Mouse (Mus musculus): ENCODE data around the gene Gm49336. TPM values are rescaled to one million over a fixed set of nuclear protein-coding genes. Genes with fewer than 3 reads are reported as not detected.

Gm49336 gene
- polyA plus RNA-seq, 1 experiment from 2014 or later, result 62.2 TPM

DNA sequence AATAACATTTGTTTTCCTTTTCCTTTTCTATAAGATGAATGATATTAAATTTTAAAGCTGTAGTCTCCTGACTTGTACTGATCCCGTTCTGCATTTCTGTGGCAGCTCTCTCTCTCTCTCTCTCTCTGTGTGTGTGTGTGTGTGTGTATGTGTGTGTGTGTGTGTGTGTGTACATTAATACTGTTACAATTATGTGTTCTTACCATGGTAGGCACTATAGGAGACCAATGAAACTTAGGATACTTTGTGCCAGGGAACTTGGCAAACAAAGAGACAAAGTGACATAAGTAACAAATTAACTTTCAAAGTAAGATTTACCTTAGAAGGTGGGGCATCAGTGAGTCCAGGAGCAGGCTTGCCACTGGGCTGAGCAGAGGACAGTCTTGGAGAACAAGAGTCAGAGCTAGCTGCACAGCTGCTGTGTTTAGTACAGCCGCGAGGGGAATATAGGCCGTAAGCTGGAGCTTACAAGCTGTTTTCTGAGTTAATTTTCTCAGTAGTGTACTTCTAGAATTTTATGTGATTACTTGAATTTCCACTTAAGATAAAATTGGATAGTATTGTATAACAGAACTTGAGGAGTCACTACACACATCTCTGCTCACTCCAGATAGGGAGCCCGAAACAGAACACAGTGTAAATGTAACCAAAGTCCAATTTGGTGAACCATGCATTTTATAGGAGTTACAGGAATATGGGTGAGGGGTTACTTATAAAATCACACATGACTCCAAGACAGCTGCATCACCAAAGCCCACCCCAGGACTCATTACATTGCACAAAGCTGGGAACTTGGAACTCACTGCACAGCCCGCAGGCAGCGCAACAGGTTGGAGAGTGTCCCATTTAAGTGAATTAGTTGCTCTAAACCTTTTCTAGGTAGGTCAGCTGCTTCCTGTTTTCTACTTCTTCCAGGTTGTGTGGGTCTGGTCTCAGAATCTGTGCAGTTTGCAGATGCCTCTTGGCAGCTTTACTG lies 24.3 kb upstream of the Gm49336 start:
- H3K4me1 ChIP-seq (ENCODE audit: insufficient read depth), result no peaks in the 10 kb centered on the region
- H3K27ac ChIP-seq (ENCODE audit: low read depth), result no peak overlapping the region
- WGBS, result 84% methylated on average over 7 of the region's 7 CpGs
- no peak overlapping the region for H3K4me2 ChIP-seq
- no peaks in the 10 kb centered on the region for H3K27me3 ChIP-seq (ENCODE audit: insufficient read depth, low read length)
- no peak for TF ChIP-seq CTCF (IDR thresholded peaks at IDR 0.05; ENCODE audit: low read depth)
- H3K9ac ChIP-seq, result no peak overlapping the region
- DNase-seq (no peak), ATAC-seq (ENCODE audit: insufficient read depth) (no peak)
- H3K9me3 ChIP-seq (ENCODE audit: low read depth, low read length), result no peaks in the 10 kb centered on the region
- H3K4me3 ChIP-seq (ENCODE audit: low read depth, low read length), result no peak overlapping the region
- no peaks in the 10 kb centered on the region for H3K36me3 ChIP-seq (ENCODE audit: insufficient read depth)

DNA sequence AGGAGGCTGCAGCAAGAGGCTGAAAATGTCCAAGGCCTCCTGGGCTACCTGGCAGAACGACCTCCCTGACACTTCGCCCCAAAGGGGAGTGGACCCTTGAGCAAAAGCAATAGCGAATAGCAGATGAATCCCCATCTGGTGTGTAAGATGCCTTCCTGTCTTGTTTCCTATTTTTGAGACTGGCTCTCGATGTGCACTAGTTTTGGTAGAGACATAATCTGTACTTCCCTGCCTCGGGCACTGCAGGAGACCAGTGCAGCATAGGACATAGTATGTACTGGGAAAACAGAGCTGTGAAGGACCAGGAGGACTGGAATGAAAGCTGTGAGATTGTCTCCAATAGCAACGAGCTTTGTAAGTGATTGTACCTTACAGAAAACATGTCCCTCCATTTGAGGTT lies 22.0 kb upstream of the Gm49336 start:
- Histone ChIP-seq H3K4me3 (ENCODE audit: low read depth, low read length) (no peak overlapping the region), H3K4me2 (no peak overlapping the region), H3K27me3 (ENCODE audit: insufficient read depth, low read length) (no peaks in the 10 kb centered on the region), H3K9ac (no peak overlapping the region), H3K9me3 (ENCODE audit: low read depth, low read length) (no peaks in the 10 kb centered on the region), H3K36me3 (ENCODE audit: insufficient read depth) (no peaks in the 10 kb centered on the region), H3K4me1 (ENCODE audit: insufficient read depth) (no peaks in the 10 kb centered on the region), H3K27ac (ENCODE audit: low read depth) (no peak overlapping the region)
- no peak for ATAC-seq (ENCODE audit: insufficient read depth)
- DNase-seq, result no peak
- no peak for TF ChIP-seq CTCF (IDR thresholded peaks at IDR 0.05; ENCODE audit: low read depth)
- WGBS, result 74% methylated on average over 6 of the region's 6 CpGs

DNA sequence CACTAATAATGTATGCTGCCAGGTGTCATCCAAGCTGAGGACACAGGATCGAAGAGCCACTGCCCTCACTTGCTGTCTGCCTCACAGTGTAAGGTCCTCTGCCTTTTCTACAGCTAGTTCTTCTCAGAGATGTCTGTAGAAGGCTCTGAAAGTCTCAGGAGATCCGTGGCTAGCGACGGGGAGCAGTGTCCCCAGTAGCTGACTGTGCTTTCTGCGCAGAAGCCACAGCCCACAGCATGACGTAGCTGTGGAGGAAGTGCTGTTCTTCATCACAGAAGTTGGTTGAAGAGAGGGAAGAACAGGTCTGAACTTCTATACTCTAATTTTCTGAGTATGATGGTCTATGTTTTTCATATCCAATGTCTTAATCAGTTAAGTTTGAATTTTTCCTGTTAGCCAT lies 18.0 kb upstream of the Gm49336 start:
- Histone ChIP-seq H3K4me3 (ENCODE audit: low read depth, low read length) (no peak overlapping the region), H3K9ac (no peak overlapping the region)

GRCm38 (mm10) chr14:60264990-60265876 lies 13.9 kb upstream of the Gm49336 start, which contains the start of gene Mtmr6:
Gene Mtmr6, plus strand, starts transcription at chr14:60265228.
- H3K27ac ChIP-seq (ENCODE audit: low read depth), result peak within 1 kb of the TSS; percentile 75; the same call in 1 of the 2 replicates
- TF ChIP-seq CTCF (IDR thresholded peaks at IDR 0.05; ENCODE audit: low read depth), result peak; percentile 98
- ATAC-seq (ENCODE audit: insufficient read depth) (peak; percentile 100), DNase-seq (peak; percentile 100)
- H3K36me3 ChIP-seq (ENCODE audit: insufficient read depth), result no peaks in the 10 kb centered on the region
- H3K27me3 ChIP-seq (ENCODE audit: insufficient read depth, low read length), result no peaks in the 10 kb centered on the region
- peak within 1 kb of the TSS; percentile 72 for H3K4me2 ChIP-seq
- no peaks in the 10 kb centered on the region for H3K4me1 ChIP-seq (ENCODE audit: insufficient read depth)
- peak within 1 kb of the TSS; percentile 71 for H3K9ac ChIP-seq
- peak within 1 kb of the TSS; percentile 77 for H3K4me3 ChIP-seq (ENCODE audit: low read depth, low read length)
- no peaks in the 10 kb centered on the region for H3K9me3 ChIP-seq (ENCODE audit: low read depth, low read length)
- under 1% methylated on average over 51 of the region's 51 CpGs for WGBS

More for the DNA sequence above, 18.0 kb upstream of the Gm49336 start:
- no peak for TF ChIP-seq CTCF (IDR thresholded peaks at IDR 0.05; ENCODE audit: low read depth)
- Histone ChIP-seq H3K27me3 (ENCODE audit: insufficient read depth, low read length) (no peaks in the 10 kb centered on the region), H3K36me3 (ENCODE audit: insufficient read depth) (no peaks in the 10 kb centered on the region), H3K4me2 (no peak overlapping the region), H3K27ac (ENCODE audit: low read depth) (no peak overlapping the region), H3K4me1 (ENCODE audit: insufficient read depth) (no peaks in the 10 kb centered on the region), H3K9me3 (ENCODE audit: low read depth, low read length) (no peaks in the 10 kb centered on the region)
- DNase-seq (no peak), ATAC-seq (ENCODE audit: insufficient read depth) (no peak)
- 92% methylated on average over 6 of the region's 6 CpGs for WGBS

GRCm38 (mm10) chr14:60262316-60262715 lies 11.0 kb upstream of the Gm49336 start:
- 54% methylated on average over 7 of the region's 7 CpGs for whole genome bisulfite sequencing
- H3K4me3 ChIP-seq (ENCODE audit: low read depth, low read length), result no peak overlapping the region
- no peak overlapping the region for H3K4me2 ChIP-seq
- DNase-seq (no peak), ATAC-seq (ENCODE audit: insufficient read depth) (no peak)
- H3K9me3 ChIP-seq (ENCODE audit: low read depth, low read length), result no peaks in the 10 kb centered on the region
- no peak for TF ChIP-seq CTCF (IDR thresholded peaks at IDR 0.05; ENCODE audit: low read depth)
- H3K27ac ChIP-seq (ENCODE audit: low read depth), result no peak overlapping the region
- no peaks in the 10 kb centered on the region for H3K27me3 ChIP-seq (ENCODE audit: insufficient read depth, low read length)
- no peak overlapping the region for H3K9ac ChIP-seq
- H3K4me1 ChIP-seq (ENCODE audit: insufficient read depth), result no peaks in the 10 kb centered on the region
- no peaks in the 10 kb centered on the region for H3K36me3 ChIP-seq (ENCODE audit: insufficient read depth)

- no peak for TF ChIP-seq CTCF (IDR thresholded peaks at IDR 0.05; ENCODE audit: low read depth)
- ATAC-seq (ENCODE audit: insufficient read depth), result no peak
These were observed 6.5 kb upstream of the Gm49336 start for GRCm38 (mm10) chr14:60257851-60258250.

More at GRCm38 (mm10) chr14:60257851-60258250, 6.5 kb upstream of the Gm49336 start:
- Histone ChIP-seq H3K27me3 (ENCODE audit: insufficient read depth, low read length) (no peaks in the 10 kb centered on the region), H3K36me3 (ENCODE audit: insufficient read depth) (no peaks in the 10 kb centered on the region), H3K4me1 (ENCODE audit: insufficient read depth) (no peaks in the 10 kb centered on the region), H3K4me2 (no peak overlapping the region), H3K4me3 (ENCODE audit: low read depth, low read length) (no peak overlapping the region), H3K27ac (ENCODE audit: low read depth) (no peak overlapping the region), H3K9me3 (ENCODE audit: low read depth, low read length) (no peaks in the 10 kb centered on the region), H3K9ac (no peak overlapping the region)
- peak; percentile 61 for DNase-seq
- WGBS, result 88% methylated on average over 1 of the region's 1 CpGs

Data from lung, embryonic 14.5 days (tissue).